Mouse (Mus musculus) neutrophil, adult 5-6 weeks (primary cell): ENCODE data around the gene Coil. TPM values are rescaled to one million over a fixed set of nuclear protein-coding genes. Genes with fewer than 3 reads are reported as not detected.
"Not testable (repeated sequence)": the region's sequence is repeated elsewhere in the genome, so short reads cannot be mapped to it uniquely, and the experiment has no call there.

Source experiments
- ATAC-seq: fragments of 151-379, 151-347 bp; 2 replicates; pipeline ENCODE4 v1.8.0; 2017; ENCODE audit warnings: mild to moderate bottlenecking, moderate TSS enrichment; ENCODE audit not compliant: insufficient number of reproducible peaks, poor library complexity, low FRiP score, severe bottlenecking; ENCODE audit errors: extremely low read depth
- total RNA-seq: library from RNA; stranded (forward); fragments of 200-1000 nt; gene quantifications from 2 replicates; pipeline ENCODE4 v1.2.3, GENCODE M21; 2017

Gene Coil
- total RNA-seq, 1 experiment from 2014 or later, result 7.8 TPM

- no peak for ATAC-seq
These were observed 11.2 kb upstream of the Coil start for GRCm38 (mm10) chr11:88958851-88959250.

GRCm38 (mm10) chr11:88966881-88967361 lies 3.1 kb upstream of the Coil start, which contains the start of gene Elobl:
Elobl (minus strand) TSS chr11:88966931.
- ATAC-seq, result no peak

DNA sequence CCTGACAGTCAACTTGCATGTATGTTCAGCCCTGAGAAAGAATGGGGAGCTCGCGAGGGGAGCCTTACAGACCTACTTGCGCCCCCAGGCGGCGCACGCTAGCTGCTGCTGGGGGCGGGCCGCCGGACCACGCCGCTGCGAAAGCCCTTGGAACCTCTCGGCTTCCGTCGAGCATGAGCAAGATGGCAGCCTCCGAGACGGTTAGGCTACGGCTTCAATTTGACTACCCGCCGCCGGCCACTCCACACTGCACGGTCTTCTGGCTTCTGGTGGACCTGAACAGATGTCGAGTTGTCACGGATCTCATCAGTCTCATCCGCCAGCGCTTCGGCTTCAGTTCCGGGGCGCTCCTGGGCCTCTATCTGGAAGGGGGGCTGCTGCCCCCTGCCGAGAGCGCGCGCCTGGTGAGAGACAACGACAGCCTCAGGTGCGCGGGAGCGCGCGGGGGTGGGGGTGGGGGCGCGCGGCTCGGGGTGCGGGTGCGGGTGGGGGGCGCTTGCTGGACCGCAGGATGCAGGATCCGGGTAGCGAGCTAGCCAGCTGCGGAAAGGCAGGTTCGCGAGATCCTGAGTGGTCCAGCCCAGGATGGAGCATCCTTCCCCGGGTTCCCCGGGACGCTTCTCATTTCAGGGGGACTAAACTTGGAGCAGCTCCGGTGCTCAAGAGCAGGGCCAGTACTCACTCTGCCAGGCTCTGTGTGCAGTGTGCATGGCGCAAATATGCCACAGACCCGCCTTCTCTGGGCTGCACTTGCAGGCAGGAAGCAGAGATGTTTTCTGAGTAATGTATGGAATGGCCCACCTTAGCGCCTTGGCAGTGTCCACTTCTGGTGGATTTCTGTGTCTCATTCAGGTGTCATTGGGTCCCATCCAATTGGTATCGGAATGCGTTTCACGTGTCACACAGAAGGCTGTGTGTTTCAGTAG lies 4.0 kb downstream of the Coil start:
- ATAC-seq, result peak; percentile 79

DNA sequence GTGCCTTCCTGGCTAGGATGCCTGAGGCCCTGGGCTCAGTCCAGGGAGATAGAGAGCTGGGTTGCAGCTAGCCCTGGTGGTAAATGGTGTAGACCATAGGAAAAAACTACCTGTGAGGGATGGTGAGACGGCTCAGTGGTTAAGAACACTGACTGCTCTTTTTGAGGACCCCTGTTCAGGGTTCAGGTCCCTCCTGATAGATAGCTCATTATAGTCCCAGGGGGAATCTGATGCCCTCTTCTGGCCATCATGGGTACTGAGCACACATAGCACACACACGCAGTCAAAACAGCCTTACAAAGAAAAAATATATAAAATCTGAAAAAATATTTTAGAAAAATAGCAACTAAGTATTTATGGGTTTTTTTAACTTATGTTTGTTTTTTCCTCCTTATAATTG lies 6.3 kb downstream of the Coil start:
- ATAC-seq, result no peak

DNA sequence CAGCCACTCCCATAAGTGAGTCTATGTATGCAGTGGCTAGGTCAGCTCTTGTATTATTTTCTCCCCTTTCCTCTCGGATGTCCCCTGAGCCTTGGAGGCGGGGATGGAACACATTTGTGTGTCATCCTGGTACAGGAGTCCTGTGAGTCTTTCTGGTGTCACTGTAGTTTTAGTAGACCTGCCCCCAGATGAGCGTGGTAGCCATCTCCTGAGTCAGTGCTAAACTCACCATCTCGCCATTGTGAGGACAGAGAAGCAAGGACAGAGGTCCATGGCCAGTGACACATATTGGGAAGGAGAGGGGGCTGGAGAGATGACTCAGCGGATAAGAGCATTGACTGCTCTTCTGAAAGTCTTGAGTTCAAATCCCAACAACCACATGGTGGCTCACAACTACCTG lies 7.1 kb downstream of the Coil start:
- no peak for ATAC-seq

DNA sequence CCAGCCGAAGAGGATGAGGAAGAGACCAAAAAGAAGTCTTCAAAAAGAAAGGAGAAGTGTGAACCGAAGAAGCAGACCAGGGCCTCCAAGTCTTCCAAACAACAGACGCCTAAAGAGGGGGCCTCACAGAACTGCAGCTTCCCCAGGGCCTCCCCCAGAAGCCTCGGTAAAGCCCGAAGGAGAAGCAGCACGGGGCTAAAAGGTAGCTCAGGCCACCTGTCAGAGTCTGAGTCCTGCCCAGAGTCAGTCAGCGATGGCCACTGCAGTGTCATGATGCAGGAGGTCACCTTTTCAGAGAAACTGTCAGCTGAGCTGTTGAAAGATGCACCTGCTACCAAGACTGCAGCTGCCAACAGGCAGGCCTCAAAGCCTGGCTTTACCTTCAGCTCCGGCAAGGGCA lies 11.3 kb downstream of the Coil start:
- ATAC-seq, result no peak

- no peak for ATAC-seq
These were observed 16.6 kb downstream of the Coil start for GRCm38 (mm10) chr11:88986616-88987015.

- no peak for ATAC-seq
These were observed 18.9 kb downstream of the Coil start for GRCm38 (mm10) chr11:88988956-88989355.

DNA sequence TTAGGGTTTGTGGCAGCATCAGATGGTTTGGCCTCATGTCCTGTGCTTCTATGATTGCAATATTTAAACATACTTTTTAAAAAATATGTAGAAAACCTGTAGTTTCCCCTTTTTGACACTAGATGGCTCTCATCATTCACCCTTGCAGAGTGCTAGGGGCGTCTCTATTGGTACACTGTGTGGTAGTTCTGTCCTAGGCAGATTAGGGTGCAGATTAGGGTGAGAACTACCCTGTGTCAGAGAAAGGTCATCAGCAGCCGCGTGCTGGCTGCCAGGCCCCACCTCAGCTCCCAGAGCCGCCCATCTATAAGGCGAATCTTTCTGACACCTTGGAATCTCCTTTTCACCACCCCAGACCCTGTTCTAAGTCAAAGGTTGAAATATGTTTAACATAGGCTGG lies 19.5 kb downstream of the Coil start:
- peak; percentile 62 for ATAC-seq

- no peak for ATAC-seq
These were observed 23.1 kb downstream of the Coil start for GRCm38 (mm10) chr11:88993186-88993585.

DNA sequence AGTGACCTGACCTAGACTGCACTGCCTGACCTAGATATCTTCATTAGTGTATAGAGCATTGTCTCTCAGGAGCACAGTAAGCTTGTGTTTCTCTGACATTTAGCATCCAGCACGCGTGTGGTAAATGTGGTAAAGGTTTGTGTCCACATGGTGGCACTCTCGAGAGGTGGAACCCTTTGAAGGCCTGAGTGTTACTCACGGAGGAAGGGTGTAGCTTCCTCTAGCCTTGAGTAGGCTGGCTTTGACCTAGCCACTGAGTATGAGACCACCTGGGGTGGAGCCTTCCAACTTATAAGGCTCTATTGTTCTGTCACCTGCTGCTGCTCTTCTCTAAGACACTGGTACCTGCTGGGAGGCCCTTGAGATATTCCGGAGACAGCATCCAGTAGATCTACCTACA lies 23.6 kb downstream of the Coil start:
- ATAC-seq, result peak; percentile 96

- no peak for ATAC-seq
These were observed 24.4 kb downstream of the Coil start for GRCm38 (mm10) chr11:88994492-88994891.

DNA sequence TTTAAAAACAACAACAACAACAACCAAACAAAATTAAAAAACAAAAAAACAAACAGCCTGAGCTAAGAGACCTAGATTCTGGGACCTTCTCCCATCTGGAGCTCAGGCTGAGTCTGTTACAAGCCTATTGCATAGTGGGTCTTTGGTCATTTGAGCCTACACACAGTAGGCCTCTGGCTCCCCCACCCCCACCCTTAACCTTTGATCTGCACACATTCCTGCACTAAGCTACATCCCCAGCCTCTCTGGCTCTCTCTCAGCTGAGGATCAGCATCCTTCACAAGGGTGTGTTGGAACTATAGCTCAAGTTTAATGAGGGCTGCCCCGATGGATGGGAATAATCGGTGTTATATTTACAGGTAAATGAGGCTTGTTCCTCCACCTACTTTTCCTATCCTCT lies 25.6 kb downstream of the Coil start:
- no peak for ATAC-seq

DNA sequence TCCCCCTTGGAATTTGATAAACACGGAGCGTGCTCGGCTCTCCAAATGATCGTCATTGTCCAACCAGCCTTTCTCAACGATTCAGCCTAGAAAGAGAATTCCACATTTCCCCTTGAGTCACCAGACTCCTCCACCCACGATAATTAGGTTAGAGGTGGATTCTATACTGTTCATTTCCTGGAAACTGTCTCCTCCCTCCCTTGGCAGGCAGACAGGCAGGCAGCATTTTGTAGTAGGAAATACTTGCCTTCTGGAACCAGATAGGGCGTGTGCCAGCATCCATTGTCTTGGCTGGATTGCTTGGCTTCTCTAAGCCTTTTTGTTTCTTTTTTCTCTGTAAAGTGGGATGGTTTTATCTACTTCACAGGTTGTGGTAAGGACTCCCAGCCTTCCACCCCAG lies 26.4 kb downstream of the Coil start:
- ATAC-seq, result no peak

DNA sequence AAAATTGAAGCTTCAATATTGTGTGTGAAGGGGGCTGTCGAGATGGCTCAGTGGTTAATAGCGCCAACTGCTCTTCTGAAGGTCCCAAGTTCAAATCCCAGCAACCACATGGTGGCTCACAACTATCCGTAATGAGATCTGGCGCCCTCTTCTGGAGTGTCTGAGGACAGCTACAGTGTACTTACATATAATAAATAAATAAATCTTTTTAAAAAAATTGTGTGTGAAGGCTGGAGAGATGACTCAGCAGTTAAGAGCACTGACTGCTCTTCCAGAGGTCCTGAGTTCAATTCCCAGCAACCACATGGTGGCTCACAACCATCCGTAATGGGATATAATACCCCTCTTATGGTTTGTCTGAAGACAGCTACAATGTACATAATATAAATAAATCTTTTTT lies 27.3 kb downstream of the Coil start:
- ATAC-seq, result not testable (repeated sequence)

DNA sequence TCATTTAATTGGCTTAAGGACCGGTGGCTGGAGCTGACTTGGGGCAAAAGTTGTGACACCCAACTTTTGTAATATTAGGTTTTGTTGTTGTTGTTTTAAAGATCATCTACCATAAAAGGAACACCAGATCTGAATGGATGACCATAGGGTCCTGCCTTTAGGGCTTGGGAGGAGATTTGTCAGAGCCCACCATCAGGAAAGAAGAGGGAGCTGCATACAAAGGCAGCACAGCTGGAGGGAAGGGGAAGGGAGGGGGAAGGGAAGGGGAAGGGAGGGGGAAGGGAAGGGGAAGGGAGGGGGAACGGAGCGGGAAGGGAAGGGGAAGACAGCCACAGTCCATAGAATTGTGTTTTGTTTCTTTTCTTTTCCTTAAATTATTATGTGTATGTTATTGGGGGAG lies 28.4 kb downstream of the Coil start:
- ATAC-seq, result no peak

DNA sequence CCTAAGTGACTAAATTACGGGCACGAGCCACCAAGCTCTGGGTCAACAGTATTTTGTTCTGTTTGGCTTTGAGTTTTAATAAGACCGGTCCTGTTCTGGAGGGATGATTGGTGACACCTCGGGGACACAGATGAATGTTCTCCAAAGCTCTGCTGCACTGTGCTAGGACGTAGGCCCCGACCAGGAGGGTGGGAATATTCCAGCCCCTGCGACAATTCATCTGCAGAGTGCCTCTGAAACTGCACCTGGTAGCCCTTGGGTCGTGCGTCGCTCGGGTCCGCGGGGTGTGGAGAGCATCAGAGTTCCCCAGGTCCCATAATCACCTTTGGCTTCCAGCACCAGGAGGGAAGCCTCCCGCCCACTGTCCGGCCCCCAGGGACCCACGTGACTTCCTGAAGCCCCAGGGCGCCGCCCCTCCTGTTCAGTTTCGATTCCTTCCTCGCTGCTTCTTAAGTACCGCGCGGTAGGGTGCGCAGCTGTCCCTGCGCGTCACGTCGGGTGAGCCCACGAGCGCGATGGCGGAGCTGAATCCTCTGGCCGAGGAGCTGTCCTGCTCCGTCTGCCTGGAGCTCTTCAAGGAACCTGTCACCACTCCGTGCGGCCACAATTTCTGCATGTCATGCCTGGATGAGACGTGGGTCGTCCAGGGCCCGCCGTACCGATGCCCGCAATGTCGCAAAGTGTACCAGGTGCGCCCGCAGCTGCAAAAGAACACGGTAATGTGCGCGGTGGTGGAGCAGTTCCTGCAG lies 29.1 kb downstream of the Coil start, which contains the start of gene Trim25:
Trim25 (plus strand) TSS at position 403 of the 749 bp plus-strand sequence.
- ATAC-seq, result peak; percentile 91

DNA sequence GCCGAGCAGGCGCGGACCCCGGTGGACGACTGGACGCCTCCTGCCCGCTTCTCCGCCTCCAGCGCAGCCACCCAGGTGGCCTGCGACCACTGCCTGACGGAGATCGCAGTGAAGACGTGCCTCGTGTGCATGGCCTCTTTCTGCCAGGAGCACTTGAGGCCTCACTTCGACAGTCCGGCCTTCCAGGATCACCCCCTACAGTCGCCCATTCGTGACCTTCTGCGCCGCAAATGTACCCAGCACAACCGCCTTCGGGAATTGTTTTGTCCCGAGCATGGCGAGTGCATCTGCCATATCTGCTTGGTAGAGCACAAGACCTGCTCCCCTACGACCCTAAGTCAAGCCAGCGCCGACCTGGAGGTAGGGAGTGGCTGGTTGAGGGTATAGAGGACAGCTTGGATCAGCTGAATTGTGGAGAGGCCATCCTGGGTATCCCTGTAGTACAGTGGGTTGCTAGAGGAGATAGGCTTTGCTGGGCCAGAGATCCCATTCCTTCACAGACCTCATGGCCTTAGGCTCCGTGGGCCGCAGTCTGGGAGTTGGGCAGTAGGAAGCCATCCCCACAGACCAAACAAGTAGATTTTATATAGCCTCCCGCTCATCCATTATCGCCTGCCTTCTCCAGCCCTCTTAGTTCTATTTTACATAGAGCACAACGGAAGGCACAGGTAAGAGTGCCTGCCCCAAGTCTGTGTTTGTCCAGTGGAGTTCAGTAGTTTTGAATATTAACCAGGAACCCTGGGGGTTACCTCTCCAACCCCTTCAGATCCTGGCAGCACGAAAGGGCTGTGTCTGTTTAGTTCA lies 29.9 kb downstream of the Coil start:
- ATAC-seq, result no peak

DNA sequence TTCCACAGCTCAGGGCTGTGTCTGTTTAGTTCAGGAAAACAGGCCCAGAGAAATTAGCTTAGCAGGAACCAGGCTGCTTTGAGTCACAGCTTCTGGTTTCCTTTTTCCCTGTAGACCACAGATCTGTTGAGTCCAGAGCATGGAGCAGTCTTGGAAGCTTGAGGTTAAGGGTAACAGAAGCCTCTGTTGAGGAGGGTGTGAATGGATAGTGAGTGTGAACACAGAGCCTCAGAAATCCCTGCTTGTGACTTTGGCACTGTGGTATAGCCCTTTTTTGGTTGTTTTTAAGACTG lies 30.4 kb downstream of the Coil start:
- ATAC-seq, result no peak
